Mouse (Mus musculus): ENCODE measurements around the gene Slc25a22. TPM values are rescaled to one million over a fixed set of nuclear protein-coding genes. Genes with fewer than 3 reads are reported as not detected.

Slc25a22 gene
- polyA plus RNA-seq, 1 experiment from 2014 or later: 58.2 TPM

GRCm38 (mm10) chr7:141429840-141430584, 7.7 kb downstream of the Slc25a22 start:
- Histone ChIP-seq H3K36me3 (ENCODE audit: poor library complexity, severe bottlenecking) (peaks cover 55% of the 10 kb centered on the region), H3K9me3 (replicated peaks) (no peaks in the 10 kb centered on the region), H3K27me3 (no peaks in the 10 kb centered on the region), H3K4me3 (peak overlapping the region; percentile 52; the same call in 1 of the 2 replicates), H3K9ac (no peak overlapping the region; the same call in 1 of the 2 replicates), H3K4me2 (peak overlapping the region; percentile 91), H3K4me1 (peaks cover 47% of the 10 kb centered on the region), H3K27ac (peak overlapping the region; percentile 62; the same call in 1 of the 2 replicates)
- ATAC-seq: peak; percentile 7
- 69% methylated on average over 9 of the region's 9 CpGs for WGBS

GRCm38 (mm10) chr7:141429310-141429709, 8.4 kb downstream of the Slc25a22 start, which contains the start of gene Cend1:
Gene Cend1, minus strand, starts transcription at chr7:141429491.
- Histone ChIP-seq H3K27ac (peak within 1 kb of the TSS; percentile 62), H3K4me1 (peaks cover 40% of the 10 kb centered on the region), H3K36me3 (ENCODE audit: poor library complexity, severe bottlenecking) (peaks cover 55% of the 10 kb centered on the region), H3K27me3 (no peaks in the 10 kb centered on the region), H3K9ac (peak within 1 kb of the TSS; percentile 79), H3K4me2 (peak within 1 kb of the TSS; percentile 91), H3K9me3 (replicated peaks) (no peaks in the 10 kb centered on the region), H3K4me3 (peak within 1 kb of the TSS; percentile 52)
- WGBS: under 1% methylated on average over 19 of the region's 19 CpGs
- ATAC-seq: peak; percentile 87

- H3K4me3 ChIP-seq: peak overlapping the region; percentile 52
- H3K27me3 ChIP-seq: no peaks in the 10 kb centered on the region
- H3K4me1 ChIP-seq: peaks cover 34% of the 10 kb centered on the region
- 54% methylated on average over 5 of the region's 5 CpGs for WGBS
- H3K9ac ChIP-seq: peak overlapping the region; percentile 79
- peak; percentile 0; the same call in 1 of the 2 replicates for ATAC-seq
- H3K27ac ChIP-seq: peak overlapping the region; percentile 62
- peaks cover 53% of the 10 kb centered on the region for H3K36me3 ChIP-seq (ENCODE audit: poor library complexity, severe bottlenecking)
- peak overlapping the region; percentile 91 for H3K4me2 ChIP-seq
- no peaks in the 10 kb centered on the region for H3K9me3 ChIP-seq (replicated peaks)
These were observed 9.0 kb downstream of the Slc25a22 start for GRCm38 (mm10) chr7:141428701-141429100.

GRCm38 (mm10) chr7:141426948-141427730, 10.6 kb downstream of the Slc25a22 start:
- no peak overlapping the region for H3K4me3 ChIP-seq
- H3K27me3 ChIP-seq: no peaks in the 10 kb centered on the region
- no peak overlapping the region for H3K27ac ChIP-seq
- H3K9ac ChIP-seq: no peak overlapping the region
- ATAC-seq: no peak
- H3K4me1 ChIP-seq: peaks cover 23% of the 10 kb centered on the region
- H3K9me3 ChIP-seq (replicated peaks): no peaks in the 10 kb centered on the region
- no peak overlapping the region for H3K4me2 ChIP-seq
- peaks cover 37% of the 10 kb centered on the region for H3K36me3 ChIP-seq (ENCODE audit: poor library complexity, severe bottlenecking)
- WGBS: 90% methylated on average over 12 of the region's 12 CpGs

- 81% methylated on average over 4 of the region's 4 CpGs for WGBS
- no peak overlapping the region for H3K9ac ChIP-seq
- H3K4me1 ChIP-seq: peaks cover 7% of the 10 kb centered on the region
- H3K9me3 ChIP-seq (replicated peaks): no peaks in the 10 kb centered on the region
- H3K27ac ChIP-seq: no peak overlapping the region
- H3K36me3 ChIP-seq (ENCODE audit: poor library complexity, severe bottlenecking): peaks cover 16% of the 10 kb centered on the region
- H3K4me2 ChIP-seq: no peak overlapping the region
- no peak for ATAC-seq
- no peak overlapping the region for H3K4me3 ChIP-seq
- H3K27me3 ChIP-seq: no peaks in the 10 kb centered on the region
These were observed 13.9 kb downstream of the Slc25a22 start for GRCm38 (mm10) chr7:141423811-141424210.

- Histone ChIP-seq H3K36me3 (ENCODE audit: poor library complexity, severe bottlenecking) (no peaks in the 10 kb centered on the region), H3K4me2 (no peak overlapping the region), H3K4me3 (no peak overlapping the region), H3K4me1 (no peaks in the 10 kb centered on the region), H3K9ac (no peak overlapping the region), H3K27me3 (peaks cover 3% of the 10 kb centered on the region; the same call in 1 of the 2 replicates), H3K9me3 (replicated peaks) (no peaks in the 10 kb centered on the region), H3K27ac (no peak overlapping the region)
- ATAC-seq: no peak
- 88% methylated on average over 9 of the region's 9 CpGs for WGBS
These were observed 17.5 kb downstream of the Slc25a22 start for GRCm38 (mm10) chr7:141420030-141420702.

GRCm38 (mm10) chr7:141418970-141419369, 18.7 kb downstream of the Slc25a22 start:
- ATAC-seq: no peak
- WGBS: 65% methylated on average over 7 of the region's 7 CpGs

GRCm38 (mm10) chr7:141417731-141418681, 19.7 kb downstream of the Slc25a22 start:
- Histone ChIP-seq H3K4me2 (no peak overlapping the region), H3K9me3 (replicated peaks) (no peaks in the 10 kb centered on the region), H3K27ac (no peak overlapping the region), H3K4me3 (no peak overlapping the region), H3K27me3 (peaks cover 3% of the 10 kb centered on the region; the same call in 1 of the 2 replicates), H3K9ac (no peak overlapping the region), H3K4me1 (peaks cover 10% of the 10 kb centered on the region), H3K36me3 (ENCODE audit: poor library complexity, severe bottlenecking) (no peaks in the 10 kb centered on the region)
- 70% methylated on average over 8 of the region's 8 CpGs for WGBS
- no peak for ATAC-seq

More at GRCm38 (mm10) chr7:141418970-141419369, 18.7 kb downstream of the Slc25a22 start:
- Histone ChIP-seq H3K4me2 (no peak overlapping the region), H3K4me3 (no peak overlapping the region), H3K4me1 (peaks cover 6% of the 10 kb centered on the region), H3K27me3 (peaks cover 3% of the 10 kb centered on the region; the same call in 1 of the 2 replicates), H3K36me3 (ENCODE audit: poor library complexity, severe bottlenecking) (no peaks in the 10 kb centered on the region), H3K9ac (no peak overlapping the region), H3K27ac (no peak overlapping the region), H3K9me3 (replicated peaks) (no peaks in the 10 kb centered on the region)

GRCm38 (mm10) chr7:141416144-141416841, 21.4 kb downstream of the Slc25a22 start:
- no peak overlapping the region for H3K4me3 ChIP-seq
- H3K9ac ChIP-seq: 0 out of 2 replicates have a peak overlapping the region, but pooled peaks have one; percentile 2
- 77% methylated on average over 6 of the region's 6 CpGs for WGBS
- no peaks in the 10 kb centered on the region for H3K36me3 ChIP-seq (ENCODE audit: poor library complexity, severe bottlenecking)
- H3K27ac ChIP-seq: no peak overlapping the region
- ATAC-seq: no peak
- peaks cover 3% of the 10 kb centered on the region; the same call in 1 of the 2 replicates for H3K27me3 ChIP-seq
- H3K4me2 ChIP-seq: no peak overlapping the region
- H3K9me3 ChIP-seq (replicated peaks): no peaks in the 10 kb centered on the region
- peaks cover 15% of the 10 kb centered on the region for H3K4me1 ChIP-seq

- peak within 1 kb of the TSS; percentile 91 for H3K9ac ChIP-seq
- H3K4me2 ChIP-seq: peak within 1 kb of the TSS; percentile 96
- peak; percentile 89 for ATAC-seq
- H3K27me3 ChIP-seq: peaks cover 3% of the 10 kb centered on the region; the same call in 1 of the 2 replicates
- H3K4me1 ChIP-seq: peaks cover 20% of the 10 kb centered on the region
- peak within 1 kb of the TSS; percentile 77 for H3K4me3 ChIP-seq
- H3K36me3 ChIP-seq (ENCODE audit: poor library complexity, severe bottlenecking): peaks cover 18% of the 10 kb centered on the region
- under 1% methylated on average over 55 of the region's 56 CpGs for WGBS
- H3K9me3 ChIP-seq (replicated peaks): no peaks in the 10 kb centered on the region
- peak within 1 kb of the TSS; percentile 81 for H3K27ac ChIP-seq
These were observed 23.7 kb downstream of the Slc25a22 start, which contains the start of gene Gatd1 for GRCm38 (mm10) chr7:141413809-141414584. Gene Gatd1, minus strand, starts transcription at chr7:141414136.

All from forebrain, embryonic 13.5 days (tissue).